Mouse (Mus musculus): Measurements from ENCODE around the gene Wdfy3.
"Not testable (repeated sequence)": the region's sequence is repeated elsewhere in the genome, so short reads cannot be mapped to it uniquely, and the experiment has no call there.

Gene Wdfy3

GRCm38 (mm10) chr5:101954393-101955340, 115.1 kb downstream of the Wdfy3 start:
- no peak for DNase-seq (ENCODE audit: inconsistent age in 2 of 2, low spot score in 1 of 2)

GRCm38 (mm10) chr5:101951918-101952317, 117.8 kb downstream of the Wdfy3 start:
- DNase-seq (ENCODE audit: inconsistent age in 2 of 2, low spot score in 1 of 2): no peak

GRCm38 (mm10) chr5:101949323-101949722, 120.4 kb downstream of the Wdfy3 start:
- DNase-seq (ENCODE audit: inconsistent age in 2 of 2, low spot score in 1 of 2): no peak

GRCm38 (mm10) chr5:101948641-101949040, 121.1 kb downstream of the Wdfy3 start:
- DNase-seq (ENCODE audit: inconsistent age in 2 of 2, low spot score in 1 of 2): no peak

GRCm38 (mm10) chr5:101945731-101946130, 124.0 kb downstream of the Wdfy3 start:
- DNase-seq (ENCODE audit: inconsistent age in 2 of 2, low spot score in 1 of 2): no peak

GRCm38 (mm10) chr5:101937909-101938596, 131.7 kb downstream of the Wdfy3 start:
- DNase-seq (ENCODE audit: inconsistent age in 2 of 2, low spot score in 1 of 2): no peak

- no peak for DNase-seq (ENCODE audit: inconsistent age in 2 of 2, low spot score in 1 of 2)
Observed at GRCm38 (mm10) chr5:101937362-101937761, 132.4 kb downstream of the Wdfy3 start.

GRCm38 (mm10) chr5:101935893-101936292, 133.8 kb downstream of the Wdfy3 start:
- DNase-seq (ENCODE audit: inconsistent age in 2 of 2, low spot score in 1 of 2): peak; percentile 48 to 64

GRCm38 (mm10) chr5:101934629-101935028, 135.1 kb downstream of the Wdfy3 start:
- DNase-seq (ENCODE audit: inconsistent age in 2 of 2, low spot score in 1 of 2): no peak

- no peak for DNase-seq (ENCODE audit: inconsistent age in 2 of 2, low spot score in 1 of 2)
Observed at GRCm38 (mm10) chr5:101932971-101933810, 136.5 kb downstream of the Wdfy3 start.

GRCm38 (mm10) chr5:101931997-101932396, 137.7 kb downstream of the Wdfy3 start:
- no peak for DNase-seq (ENCODE audit: inconsistent age in 2 of 2, low spot score in 1 of 2)

GRCm38 (mm10) chr5:101926311-101926710, 143.4 kb downstream of the Wdfy3 start:
- no peak for DNase-seq (ENCODE audit: inconsistent age in 2 of 2, low spot score in 1 of 2)

- DNase-seq (ENCODE audit: inconsistent age in 2 of 2, low spot score in 1 of 2): no peak
Observed at GRCm38 (mm10) chr5:101923710-101924109, 146.0 kb downstream of the Wdfy3 start.

GRCm38 (mm10) chr5:101919559-101919958, 150.2 kb downstream of the Wdfy3 start:
- DNase-seq (ENCODE audit: inconsistent age in 2 of 2, low spot score in 1 of 2): no peak

GRCm38 (mm10) chr5:101909468-101909867, 160.3 kb downstream of the Wdfy3 start:
- no peak for DNase-seq (ENCODE audit: inconsistent age in 2 of 2, low spot score in 1 of 2)

GRCm38 (mm10) chr5:101905624-101906023, 164.1 kb downstream of the Wdfy3 start:
- DNase-seq (ENCODE audit: inconsistent age in 2 of 2, low spot score in 1 of 2): no peak

- not testable (repeated sequence) for DNase-seq (ENCODE audit: inconsistent age in 2 of 2, low spot score in 1 of 2)
Observed at GRCm38 (mm10) chr5:101904841-101905240, 164.9 kb downstream of the Wdfy3 start.

GRCm38 (mm10) chr5:101902686-101903085, 167.0 kb downstream of the Wdfy3 start:
- DNase-seq (ENCODE audit: inconsistent age in 2 of 2, low spot score in 1 of 2): no peak

- no peak for DNase-seq (ENCODE audit: inconsistent age in 2 of 2, low spot score in 1 of 2)
Observed at GRCm38 (mm10) chr5:101899981-101900380, 169.7 kb downstream of the Wdfy3 start.

GRCm38 (mm10) chr5:101896784-101897183, 172.9 kb downstream of the Wdfy3 start:
- no peak for DNase-seq (ENCODE audit: inconsistent age in 2 of 2, low spot score in 1 of 2)
